Mouse (Mus musculus): ENCODE measurements at regions not wholly inside any gene's neighbourhood (a gene's known extent, or its start where the extent isn't known, plus 50 kb on each side); places are given as distances from the start of the nearest gene placed in this dataset.

GRCm38 (mm10) chr4:22300206-22300605 is 57.1 kb upstream of the Fbxl4 start:
- DNase-seq = no peak

- no peak for DNase-seq
Measured at GRCm38 (mm10) chr4:22301148-22301942, 56.0 kb upstream of the Fbxl4 start.

- no peak for DNase-seq
Measured at GRCm38 (mm10) chr4:22301943-22302215, 55.5 kb upstream of the Fbxl4 start.

- DNase-seq = no peak
Measured at GRCm38 (mm10) chr4:22302262-22302661, 55.1 kb upstream of the Fbxl4 start.

Data from heart, adult 11 months (tissue).